Mouse (Mus musculus) small intestine, adult 2 months (tissue): ENCODE measurements at regions not wholly inside any gene's neighbourhood (a gene's known extent, or its start where the extent isn't known, plus 50 kb on each side); places are given as distances from the start of the nearest gene placed in this dataset.

Experiments used
- H3K27ac ChIP-seq: fragments of 200-500 bp; 2 replicates; pipeline ENCODE4 v1.5.1; 2012; ENCODE audit warnings: low read depth, low read length, control low read depth, inconsistent platforms; ENCODE audit not compliant: insufficient read depth
- H3K27me3 ChIP-seq: fragments of 200-500 bp; 2 replicates; pipeline ENCODE4 v1.6.1; 2012; ENCODE audit warnings: mild to moderate bottlenecking, moderate library complexity, low read length, inconsistent platforms; ENCODE audit not compliant: control insufficient read depth, insufficient read depth
- H3K36me3 ChIP-seq: fragments of 200-500 bp; 2 replicates; pipeline ENCODE4 v1.6.1; 2012; ENCODE audit warnings: mild to moderate bottlenecking, low read length, control low read depth, inconsistent platforms; ENCODE audit not compliant: control insufficient read depth, insufficient read depth
- H3K4me1 ChIP-seq: fragments of 200-500 bp; 2 replicates; pipeline ENCODE4 v1.6.1; 2012; ENCODE audit warnings: low read length, inconsistent platforms, mixed read lengths; ENCODE audit not compliant: control insufficient read depth, insufficient read depth, insufficient read length
- H3K4me3 ChIP-seq: fragments of 200-500 bp; 2 replicates; pipeline ENCODE4 v1.5.1; 2012; ENCODE audit warnings: low read depth, mild to moderate bottlenecking, control low read depth, inconsistent platforms, low read length, moderate library complexity
- CTCF ChIP-seq: fragments of 200-500 bp; IDR thresholded peaks from 2 replicates; pipeline ENCODE4 v1.5.1; 2012; ENCODE audit warnings: low read depth, mild to moderate bottlenecking, control low read depth, inconsistent platforms, low read length, moderate library complexity, mixed read lengths; ENCODE audit not compliant: insufficient replicate concordance, insufficient read length; ENCODE audit errors: extremely low read depth
- POLR2A ChIP-seq: fragments of 200-500 bp; IDR thresholded peaks from 2 replicates; pipeline ENCODE4 v1.6.1; 2012; ENCODE audit warnings: low read depth, mild to moderate bottlenecking, control low read depth, inconsistent platforms, low read length, moderate library complexity
- WGBS: fragments of 180-500 bp; shearing (Covaris S2); methylation state at CpG from one replicate; pipeline ENCODE4 v1.1.7; 2018; 5-methylcytosine and 5-hydroxymethylcytosine counted together

DNA sequence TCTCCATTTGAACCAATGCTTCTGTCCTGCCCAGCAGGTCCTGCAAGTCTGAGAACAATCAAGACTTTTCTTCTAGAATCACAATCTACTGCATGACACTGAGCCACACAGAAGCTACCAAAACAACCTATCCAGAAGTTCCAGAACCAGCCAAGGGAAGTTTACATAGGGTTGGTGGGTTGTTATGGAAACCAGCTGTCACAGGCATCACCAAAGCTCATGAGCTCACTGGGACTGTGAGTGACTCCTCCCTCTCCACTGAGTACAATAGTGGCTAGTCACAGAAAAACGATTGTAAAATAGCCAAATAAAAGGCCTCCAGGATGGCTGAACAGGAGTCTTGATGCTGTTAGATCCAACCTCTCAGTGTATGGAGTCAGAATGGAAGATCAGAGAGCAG lies 115.6 kb upstream of the D7Ertd443e start:
- 7% methylated on average over 1 of the region's 1 CpGs for WGBS
- H3K4me3 ChIP-seq: no peak overlapping the region
- TF ChIP-seq POLR2A (no peak), CTCF (no peak)
- H3K36me3 ChIP-seq: no peaks in the 10 kb centered on the region
- no peaks in the 10 kb centered on the region for H3K4me1 ChIP-seq
- H3K27ac ChIP-seq: no peak overlapping the region
- H3K27me3 ChIP-seq: no peaks in the 10 kb centered on the region

DNA sequence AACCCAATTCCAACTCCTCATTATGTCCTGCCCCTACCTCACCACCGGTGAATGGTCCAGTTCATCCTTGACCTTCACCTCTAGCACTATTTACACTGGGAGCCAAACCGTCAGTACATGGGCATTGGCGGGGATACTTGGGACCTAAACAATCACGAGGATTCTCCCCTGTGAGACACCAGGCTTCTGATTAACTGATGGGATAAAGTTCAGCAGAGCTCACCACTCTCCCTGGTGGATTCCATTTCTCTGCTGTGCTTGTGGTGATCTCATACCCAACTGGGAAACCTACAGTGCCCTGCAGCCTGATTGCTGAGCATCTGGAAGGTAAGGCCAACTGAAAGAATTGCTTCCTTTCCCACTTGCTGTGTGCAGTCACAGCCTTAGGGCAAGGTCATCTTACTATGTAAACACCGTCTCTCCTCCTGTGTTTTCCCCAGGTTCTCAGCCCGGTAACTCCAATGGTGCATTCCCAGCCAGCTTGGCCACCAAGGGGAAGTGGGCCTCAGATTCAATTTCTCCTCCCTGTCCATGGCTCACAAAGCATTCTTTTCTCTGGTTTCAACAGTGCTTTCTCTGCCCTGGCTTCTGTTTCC lies 125.0 kb upstream of the D7Ertd443e start:
- TF ChIP-seq POLR2A (no peak), CTCF (no peak)
- H3K36me3 ChIP-seq: no peaks in the 10 kb centered on the region
- WGBS: 56% methylated on average over 6 of the region's 6 CpGs

DNA sequence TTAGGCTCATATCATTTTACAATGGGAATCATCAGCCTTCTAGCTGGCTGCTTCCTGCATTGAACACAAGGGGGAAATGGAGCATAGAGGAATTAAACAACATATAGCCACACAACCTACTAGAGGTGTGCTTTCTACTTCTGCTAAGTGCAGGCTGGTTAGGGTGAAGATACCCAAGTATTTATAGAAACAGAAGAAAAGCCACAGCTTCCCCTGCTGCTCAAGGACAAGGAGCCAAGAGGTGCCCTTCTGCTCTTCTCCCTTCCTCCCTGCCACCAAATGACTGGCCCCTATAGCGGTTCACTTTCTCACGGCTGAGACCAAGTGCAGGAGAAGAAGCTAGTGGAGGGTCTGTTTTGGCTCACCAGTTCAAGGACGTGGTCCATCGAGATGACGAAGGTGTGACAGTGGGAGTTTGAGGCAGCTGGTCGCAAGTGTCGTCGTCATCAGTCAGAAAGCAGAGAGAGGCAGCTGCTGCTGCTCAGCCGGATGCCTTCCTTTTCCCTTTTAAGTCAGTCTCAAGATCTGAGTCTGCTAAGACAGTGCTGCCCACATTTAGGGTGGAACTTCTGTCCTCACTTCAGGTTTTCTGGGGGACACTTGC lies 134.0 kb upstream of the D7Ertd443e start:
- Histone ChIP-seq H3K4me1 (no peaks in the 10 kb centered on the region), H3K27me3 (no peaks in the 10 kb centered on the region), H3K36me3 (no peaks in the 10 kb centered on the region), H3K27ac (no peak overlapping the region), H3K4me3 (no peak overlapping the region)
- TF ChIP-seq POLR2A: no peak
- 74% methylated on average over 9 of the region's 9 CpGs for WGBS

More for the DNA sequence above, 125.0 kb upstream of the D7Ertd443e start:
- Histone ChIP-seq H3K4me1 (no peaks in the 10 kb centered on the region), H3K27ac (no peak overlapping the region), H3K27me3 (no peaks in the 10 kb centered on the region), H3K4me3 (no peak overlapping the region)

DNA sequence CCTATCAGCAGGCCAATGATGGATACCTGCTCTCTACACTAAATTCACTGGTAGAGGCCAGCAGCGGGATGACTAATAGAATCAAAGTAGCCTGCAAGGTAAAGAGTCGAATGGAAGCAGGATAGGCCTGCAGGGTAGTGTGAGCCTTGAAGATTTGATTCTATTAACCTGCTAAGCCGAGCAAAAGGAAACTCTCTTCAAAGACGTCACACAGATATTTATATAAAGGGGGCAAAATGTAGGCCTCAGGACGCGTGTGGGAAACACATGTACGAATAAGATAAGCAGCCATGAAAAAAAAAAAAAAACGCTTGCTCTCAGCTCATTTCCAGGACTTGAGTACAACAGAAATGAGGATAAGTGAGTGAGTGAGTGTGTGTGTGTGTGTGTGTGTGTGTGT lies 138.4 kb upstream of the D7Ertd443e start:
- Histone ChIP-seq H3K4me3 (no peak overlapping the region), H3K36me3 (no peaks in the 10 kb centered on the region), H3K4me1 (no peaks in the 10 kb centered on the region), H3K27ac (no peak overlapping the region), H3K27me3 (no peaks in the 10 kb centered on the region)
- TF ChIP-seq CTCF (no peak), POLR2A (no peak)
- WGBS: 65% methylated on average over 8 of the region's 8 CpGs

DNA sequence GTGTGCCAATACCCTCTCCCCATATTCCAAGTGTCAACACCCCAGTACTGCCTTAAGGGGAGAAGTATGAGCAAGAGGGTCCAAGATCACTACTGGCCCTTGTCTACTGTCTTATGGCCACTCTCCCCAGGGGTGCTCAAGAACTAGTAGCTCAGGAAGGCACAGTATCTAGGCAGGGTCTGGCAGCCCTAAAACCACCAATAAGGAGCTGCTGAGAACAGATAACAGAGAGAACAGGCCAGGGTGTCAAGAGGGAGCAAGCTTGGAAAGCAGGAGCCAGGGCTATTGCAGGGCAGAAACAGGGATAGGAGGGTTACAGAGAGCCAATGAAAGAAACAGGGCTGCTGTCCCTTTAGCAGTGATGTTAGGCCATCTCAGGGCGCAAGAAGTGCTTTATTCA lies 139.6 kb upstream of the D7Ertd443e start:
- Histone ChIP-seq H3K4me3 (no peak overlapping the region), H3K27ac (no peak overlapping the region), H3K36me3 (no peaks in the 10 kb centered on the region), H3K4me1 (no peaks in the 10 kb centered on the region), H3K27me3 (no peaks in the 10 kb centered on the region)
- 100% methylated on average over 1 of the region's 1 CpGs for WGBS
- TF ChIP-seq CTCF: no peak
- no peak for TF ChIP-seq POLR2A

DNA sequence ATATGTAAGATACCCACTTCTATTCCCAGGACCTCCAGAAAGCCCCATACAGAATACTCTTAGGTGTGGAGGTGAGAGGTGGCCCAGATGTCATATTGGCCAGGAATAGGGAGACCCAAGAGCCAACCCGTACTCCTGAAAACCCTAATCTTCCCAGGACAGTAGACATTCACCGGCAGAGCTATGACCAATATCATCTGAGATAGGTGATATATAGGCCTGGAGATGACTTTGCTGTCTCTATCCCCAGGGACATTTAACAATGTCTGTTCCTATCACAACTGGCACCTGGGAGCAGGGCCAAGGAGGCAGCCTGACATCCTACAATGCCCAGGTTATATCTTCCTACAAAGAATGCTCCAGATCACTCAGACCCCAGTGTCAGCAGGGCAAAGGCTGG lies 140.0 kb upstream of the D7Ertd443e start:
- TF ChIP-seq POLR2A (no peak), CTCF (no peak)
- 92% methylated on average over 2 of the region's 2 CpGs for WGBS
- Histone ChIP-seq H3K36me3 (no peaks in the 10 kb centered on the region), H3K4me3 (no peak overlapping the region), H3K27ac (no peak overlapping the region), H3K27me3 (no peaks in the 10 kb centered on the region), H3K4me1 (no peaks in the 10 kb centered on the region)

DNA sequence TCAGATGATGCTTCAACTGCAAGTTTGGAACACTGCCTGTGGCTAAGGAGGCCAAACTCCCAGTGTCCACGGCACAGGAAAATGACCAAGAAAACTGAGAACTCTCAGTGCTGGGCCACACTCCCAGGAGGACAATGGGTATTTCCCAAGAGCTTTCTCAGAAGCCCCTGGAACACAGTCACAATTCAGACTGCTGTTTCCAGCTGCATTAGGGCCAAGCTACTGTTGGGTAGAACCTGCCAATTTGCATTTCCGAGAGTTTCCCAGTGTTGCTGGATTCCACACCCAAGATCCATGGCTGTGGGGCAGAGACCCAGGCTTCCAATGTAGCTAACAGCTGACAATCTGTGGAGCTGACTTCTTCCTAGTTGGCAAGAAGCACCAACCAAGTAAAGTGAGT lies 141.9 kb upstream of the D7Ertd443e start:
- Histone ChIP-seq H3K36me3 (no peaks in the 10 kb centered on the region), H3K27me3 (no peaks in the 10 kb centered on the region), H3K4me3 (no peak overlapping the region), H3K4me1 (no peaks in the 10 kb centered on the region), H3K27ac (no peak overlapping the region)
- WGBS: 68% methylated on average over 2 of the region's 2 CpGs
- TF ChIP-seq POLR2A (no peak), CTCF (no peak)
